Mouse (Mus musculus): ENCODE data around the gene Zfp12.

The Zfp12 gene

DNA sequence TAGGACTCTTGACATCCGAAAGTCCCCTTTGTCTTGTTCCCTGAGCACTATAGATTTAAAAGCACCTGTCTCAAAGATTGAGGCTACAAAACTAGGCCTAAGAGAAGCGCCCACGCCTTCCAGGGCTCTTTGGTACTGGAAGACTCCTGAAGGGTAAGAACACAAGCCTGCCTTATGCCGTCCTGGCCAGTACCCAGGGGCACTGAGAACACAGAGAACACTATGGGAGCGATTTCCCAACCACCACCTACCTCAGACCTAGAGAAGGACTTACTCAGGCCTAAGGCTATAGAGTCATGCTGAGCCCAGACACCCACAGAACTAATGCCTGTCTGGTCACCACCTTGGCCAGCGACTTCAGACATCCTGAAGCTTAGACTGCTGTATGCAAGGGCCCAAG, 31.8 kb downstream of the Zfp12 start:
- DNase-seq, result no peak

DNA sequence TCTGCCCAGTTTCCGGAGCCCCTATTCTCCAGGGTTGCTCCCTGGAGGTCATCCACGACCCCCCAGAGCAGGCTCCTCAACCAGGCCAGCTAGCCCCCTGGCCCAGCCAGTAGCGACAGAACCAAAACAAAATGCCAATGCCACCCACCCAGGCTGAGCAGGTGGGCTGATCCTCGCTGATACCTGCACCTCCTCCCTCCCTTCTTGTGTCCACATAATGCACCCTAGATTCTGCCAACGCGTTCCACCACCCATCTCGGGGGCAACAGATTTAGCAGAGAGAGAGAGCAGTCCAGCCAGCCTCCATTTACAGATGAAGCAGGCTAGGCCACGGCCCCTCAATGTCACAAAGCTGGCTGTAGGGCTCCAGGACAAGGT, 34.0 kb downstream of the Zfp12 start:
- DNase-seq, result no peak

DNA sequence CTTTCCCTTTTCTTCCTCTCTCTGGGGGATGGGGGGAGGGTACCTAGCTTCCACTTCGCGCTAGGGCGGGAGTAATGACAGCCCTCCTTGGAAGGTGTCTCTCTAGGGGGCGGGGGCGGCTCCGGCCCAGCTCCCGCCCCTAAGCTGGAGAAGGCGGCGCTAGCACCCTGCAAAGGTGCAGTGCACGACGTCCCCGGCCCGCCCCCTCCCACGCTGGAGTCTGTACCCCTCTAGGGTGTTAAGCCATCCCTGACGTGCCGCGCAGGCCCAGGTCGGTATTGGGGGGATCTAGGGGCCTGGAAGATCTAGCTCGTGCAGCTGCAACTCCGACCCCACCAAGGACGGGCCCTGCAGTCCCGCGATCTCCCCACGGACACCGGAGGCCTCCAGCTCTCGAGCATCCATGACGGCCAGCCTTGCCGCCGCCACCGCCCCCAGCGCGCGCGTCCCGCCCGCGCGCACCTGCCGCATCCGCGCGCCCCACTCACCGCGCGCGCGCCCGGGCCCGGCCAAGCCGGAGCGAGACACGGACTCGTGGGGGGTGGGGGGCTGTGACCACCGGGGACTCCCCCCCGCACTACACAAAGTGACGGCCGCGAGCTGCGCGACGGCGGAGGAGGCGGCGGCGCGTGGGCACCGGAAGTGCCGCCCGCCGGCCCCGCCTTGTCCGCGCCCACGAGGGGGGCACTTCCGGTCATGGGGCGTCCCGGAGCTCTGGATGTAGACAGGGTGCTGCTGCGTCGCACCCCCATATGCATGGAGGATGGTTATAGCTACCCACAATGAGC, 34.6 kb downstream of the Zfp12 start, which contains the start of gene Zfp316:
Zfp316 (minus strand) TSS at position 660 of the 788 bp plus-strand sequence.
- DNase-seq, result peak; percentile 86

DNA sequence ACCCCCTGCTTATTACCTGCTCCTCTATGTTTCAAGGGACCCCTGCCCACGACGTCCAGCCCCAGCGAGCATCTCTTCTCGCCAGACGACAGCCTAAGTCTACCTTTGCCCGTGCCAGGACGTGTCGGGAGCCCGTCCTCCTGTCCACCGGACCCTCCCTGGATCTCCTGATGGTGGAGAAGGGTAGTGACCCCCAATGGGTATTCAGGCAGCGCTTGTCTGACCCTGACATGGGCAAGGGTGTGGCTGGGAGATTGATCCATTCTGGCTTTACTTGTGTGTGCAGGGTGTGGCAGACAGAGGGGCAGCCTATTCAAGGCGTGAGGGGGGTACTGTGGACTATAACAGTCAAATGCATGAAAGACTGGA, 35.2 kb downstream of the Zfp12 start:
- no peak for DNase-seq

DNA sequence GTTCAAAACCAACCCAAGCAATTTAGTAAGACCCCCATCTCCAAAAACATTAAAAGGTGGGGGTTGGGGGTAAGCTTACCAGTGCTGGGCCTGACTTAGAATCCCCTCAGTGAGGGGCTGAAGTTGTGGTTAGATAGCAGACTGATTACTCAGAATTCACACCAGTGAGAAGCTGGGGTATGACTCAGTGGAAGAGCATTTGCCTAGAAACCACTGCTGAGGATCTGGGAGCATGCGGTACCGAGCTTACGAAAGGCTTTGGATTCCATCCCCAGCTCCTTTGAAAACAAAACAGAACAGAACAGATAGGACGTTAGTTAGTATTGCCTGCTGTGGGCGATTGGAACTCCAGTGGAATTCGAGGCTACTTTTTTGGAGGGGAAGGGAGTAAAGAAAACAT, 36.7 kb downstream of the Zfp12 start:
- DNase-seq, result no peak

DNA sequence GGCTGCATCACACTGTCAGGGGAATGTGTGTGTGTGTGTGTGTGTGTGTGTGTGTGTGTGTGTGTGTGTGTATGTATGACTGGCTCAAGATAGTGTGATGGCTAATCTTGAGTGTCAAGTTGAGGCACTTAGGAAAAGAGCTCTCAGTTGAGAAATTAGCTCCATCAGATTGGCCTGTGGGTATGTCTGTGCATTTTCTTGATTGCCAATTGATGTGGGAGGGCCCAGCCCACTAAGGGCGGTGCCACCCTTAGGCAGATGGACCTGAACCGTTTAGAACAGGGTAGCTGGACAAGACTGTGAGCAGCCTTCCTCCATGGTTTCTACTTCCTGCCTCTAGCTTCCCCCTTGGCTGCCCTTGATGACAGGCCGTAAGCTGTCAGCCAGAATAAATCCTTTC, 37.1 kb downstream of the Zfp12 start:
- DNase-seq, result no peak

DNA sequence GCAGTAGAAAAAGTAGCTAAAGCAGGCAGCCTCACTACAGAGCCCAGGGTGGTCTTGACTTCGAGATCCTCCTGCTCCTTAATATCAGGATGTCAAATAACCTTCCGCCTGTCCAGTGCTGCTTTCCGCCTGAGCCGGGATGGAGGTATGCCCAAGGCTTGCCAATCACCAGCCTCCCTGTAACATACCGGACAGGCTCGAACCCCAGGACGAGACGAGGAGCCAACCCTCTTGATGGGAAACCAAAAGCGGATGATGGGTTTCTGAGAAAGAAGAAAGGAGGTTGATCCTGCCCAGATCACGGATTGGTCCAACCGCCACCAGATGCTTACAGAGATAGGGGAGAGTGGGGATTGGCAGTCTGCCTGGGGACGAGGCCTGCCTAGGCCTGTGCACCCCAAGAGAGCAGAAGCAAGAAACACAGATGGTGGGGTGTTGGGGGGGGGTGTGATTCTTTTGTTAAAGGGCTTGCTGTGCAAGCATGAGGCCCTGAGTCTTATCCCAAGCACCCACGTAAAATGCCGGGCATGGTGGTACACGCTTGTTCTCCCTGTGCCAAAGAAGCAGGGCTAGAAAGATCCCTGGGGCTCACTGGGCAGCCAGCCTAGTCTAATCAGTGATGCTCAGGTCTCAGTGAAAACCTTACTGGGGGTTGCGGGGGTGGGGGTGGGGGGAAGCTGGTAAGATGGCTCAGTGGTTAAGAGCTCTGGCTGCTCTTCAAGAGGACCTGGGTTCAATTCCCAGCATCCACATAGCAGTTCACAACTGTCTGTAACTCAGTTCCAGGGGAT, 37.8 kb downstream of the Zfp12 start:
- no peak for DNase-seq

DNA sequence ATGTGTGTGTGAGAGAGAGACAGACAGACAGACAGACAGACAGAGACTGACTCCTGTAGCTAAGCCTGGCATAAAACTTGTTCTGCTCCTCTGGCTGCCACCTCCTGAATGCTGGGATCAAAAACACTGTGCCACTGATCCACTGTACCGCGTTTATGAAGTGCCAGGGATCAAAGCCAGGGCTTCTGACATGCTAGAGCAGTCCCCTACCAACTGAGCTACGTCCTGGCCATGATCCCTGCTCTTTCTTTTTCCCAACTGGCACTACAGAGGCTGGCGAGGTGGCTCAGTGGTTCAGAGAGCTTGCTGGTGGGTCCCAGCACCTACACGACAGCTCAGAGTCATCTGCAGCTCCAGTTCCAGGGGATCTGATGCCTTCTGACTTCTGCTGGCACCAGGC, 40.8 kb downstream of the Zfp12 start:
- DNase-seq, result no peak

DNA sequence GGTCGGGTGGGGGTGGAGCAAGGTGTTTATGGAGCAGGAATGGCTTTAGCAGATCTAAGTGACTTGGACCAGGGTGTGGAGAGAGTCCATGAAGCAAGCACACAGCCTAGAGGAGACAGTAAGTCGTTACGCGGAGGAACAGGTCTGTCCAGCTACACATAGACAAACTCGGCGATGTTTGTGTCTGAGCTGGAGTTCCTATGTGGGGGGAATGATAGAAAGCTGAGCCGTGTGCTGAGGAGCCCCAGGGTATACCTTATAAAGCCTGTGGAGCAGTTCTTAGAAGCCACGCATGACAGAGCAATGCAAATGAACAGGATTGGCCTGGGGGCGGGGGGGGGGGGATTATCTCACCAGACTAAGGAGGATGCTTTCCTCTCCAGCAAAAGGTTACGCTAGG, 44.3 kb downstream of the Zfp12 start:
- DNase-seq, result no peak

DNA sequence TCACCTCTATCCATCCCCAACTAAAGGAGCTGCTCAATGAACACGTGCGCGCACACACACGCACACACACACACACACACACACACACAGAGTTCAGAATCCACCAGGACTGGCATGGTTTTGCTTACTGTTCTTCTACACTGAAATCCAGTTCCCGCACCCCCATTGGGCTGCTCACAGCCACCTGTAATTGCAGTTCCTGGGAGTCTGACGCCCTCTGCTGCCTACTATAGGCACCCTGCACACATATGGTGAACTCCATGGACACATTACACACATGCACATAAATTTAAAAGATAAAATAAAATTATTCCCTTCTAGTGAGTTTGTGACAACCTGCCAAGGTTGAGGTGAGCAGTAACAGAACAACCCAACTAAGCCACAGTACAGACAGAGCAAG, 49.8 kb downstream of the Zfp12 start:
- peak; percentile 21 for DNase-seq

DNA sequence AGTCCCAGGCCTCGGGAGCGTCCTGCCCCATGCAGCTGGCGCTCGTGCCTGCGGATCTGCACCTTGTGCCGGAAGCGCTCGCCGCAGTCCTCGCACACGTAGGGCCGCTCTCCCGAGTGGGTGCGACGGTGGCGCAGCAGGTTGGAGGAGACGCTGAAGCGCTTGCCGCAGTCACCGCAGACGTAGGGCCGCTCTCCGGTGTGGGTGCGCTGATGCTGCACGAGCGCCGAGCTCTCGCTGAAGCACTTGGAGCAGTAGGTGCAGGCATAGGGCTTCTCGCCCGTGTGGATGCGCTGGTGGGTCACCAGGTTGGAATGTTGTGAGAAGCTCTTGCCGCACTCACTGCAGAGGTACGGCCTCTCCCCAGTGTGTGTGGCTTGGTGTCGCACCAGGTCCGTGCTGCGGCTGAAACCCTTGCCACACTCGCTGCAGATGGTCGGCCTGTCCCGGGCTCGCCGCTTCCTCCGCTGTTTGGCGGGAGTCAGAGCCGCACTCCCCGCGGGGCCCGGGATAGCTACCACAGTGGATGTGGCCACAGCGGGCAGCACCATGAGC, 52.9 kb downstream of the Zfp12 start:
- DNase-seq, result peak; percentile 41

DNA sequence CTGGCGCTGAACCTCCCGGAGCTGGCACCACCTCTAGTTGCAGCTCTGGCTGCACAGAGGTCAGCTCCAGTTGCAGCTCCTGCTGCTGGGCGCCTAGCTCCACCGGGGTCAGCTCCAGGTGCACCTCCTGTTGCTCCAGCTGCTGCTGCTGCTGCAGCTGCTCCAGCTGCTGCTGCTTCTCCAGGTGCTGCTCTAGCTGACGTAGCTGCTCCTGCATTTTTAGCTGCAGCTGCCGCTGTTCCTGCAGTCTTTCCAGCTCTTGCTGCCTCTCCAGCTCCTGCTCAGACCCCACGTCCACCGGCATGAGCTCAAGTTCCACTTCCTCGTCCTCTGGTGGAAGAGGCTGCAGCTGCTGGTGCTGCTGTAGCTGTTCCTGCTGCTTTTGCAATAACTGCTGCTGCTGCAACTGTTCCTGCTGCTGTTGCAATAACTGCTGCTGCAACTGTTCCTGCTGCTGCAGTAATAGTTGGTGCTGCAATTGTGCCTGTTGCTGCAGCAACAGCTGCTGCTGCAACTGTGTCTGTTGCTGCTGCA, 53.5 kb downstream of the Zfp12 start:
- DNase-seq, result peak; percentile 21

DNA sequence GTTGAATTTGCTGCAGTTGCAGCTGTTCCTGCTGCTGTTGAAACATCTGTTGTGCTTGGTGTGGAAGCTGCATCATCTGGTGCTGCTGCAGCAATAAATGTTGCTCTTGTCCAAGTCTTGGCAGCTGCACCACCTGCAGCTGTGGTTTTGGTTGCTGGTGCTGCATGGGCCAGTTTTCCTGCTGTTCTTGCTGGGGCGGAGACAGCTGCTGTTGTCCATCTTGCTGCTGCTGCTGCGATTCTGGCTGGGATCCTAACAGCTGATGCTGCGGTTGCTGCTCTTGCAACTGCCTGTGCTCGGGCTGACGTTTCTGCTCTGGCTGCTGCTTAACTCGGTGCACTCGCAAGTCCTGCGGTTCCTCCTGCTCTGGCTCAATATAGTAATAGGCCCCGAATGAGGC, 54.3 kb downstream of the Zfp12 start:
- no peak for DNase-seq

DNA sequence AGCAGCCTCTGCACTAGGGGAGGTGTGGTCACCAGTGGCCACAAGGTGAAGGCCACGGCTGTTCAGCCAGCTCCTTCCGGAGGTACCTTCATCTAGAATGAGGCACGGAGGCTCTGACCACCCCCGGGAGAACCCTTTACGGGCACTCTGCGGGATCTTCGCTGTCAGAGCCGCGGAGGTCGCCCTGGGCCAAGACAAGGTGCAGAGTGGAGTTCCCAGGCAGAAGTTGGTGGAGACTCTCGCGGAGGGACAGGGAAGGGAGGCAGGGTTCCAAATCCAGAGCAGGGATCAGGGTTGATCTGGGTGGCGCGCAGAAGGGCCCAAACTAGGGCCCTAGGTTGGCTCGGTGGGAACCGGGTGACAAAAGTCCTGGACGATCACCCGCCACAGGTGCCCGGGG, 57.9 kb downstream of the Zfp12 start:
- peak; percentile 8 for DNase-seq

DNA sequence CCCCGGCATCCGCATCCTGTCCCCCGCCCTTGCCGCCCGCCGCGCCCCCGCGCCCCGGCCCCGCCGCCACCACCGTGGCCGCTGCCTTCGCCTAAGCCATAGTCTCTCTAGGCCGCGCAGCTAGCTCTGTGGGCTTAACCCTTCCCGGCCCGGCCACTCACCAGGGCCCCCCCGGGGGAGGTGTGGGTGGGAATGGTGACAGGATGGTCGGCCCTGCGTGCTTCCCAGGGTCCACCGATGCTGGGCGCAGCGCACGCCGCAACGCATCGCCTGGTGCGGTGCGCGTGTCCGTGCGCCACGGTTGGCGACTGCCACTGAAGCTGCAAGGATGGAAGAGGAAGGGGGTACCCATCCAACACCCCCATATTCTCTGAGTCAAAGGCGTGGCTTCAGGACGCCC, 58.4 kb downstream of the Zfp12 start, which contains the start of gene Zfp853:
Zfp853 (minus strand) TSS at position 220 of the 400 bp plus-strand sequence.
- peak; percentile 25 for DNase-seq

DNA sequence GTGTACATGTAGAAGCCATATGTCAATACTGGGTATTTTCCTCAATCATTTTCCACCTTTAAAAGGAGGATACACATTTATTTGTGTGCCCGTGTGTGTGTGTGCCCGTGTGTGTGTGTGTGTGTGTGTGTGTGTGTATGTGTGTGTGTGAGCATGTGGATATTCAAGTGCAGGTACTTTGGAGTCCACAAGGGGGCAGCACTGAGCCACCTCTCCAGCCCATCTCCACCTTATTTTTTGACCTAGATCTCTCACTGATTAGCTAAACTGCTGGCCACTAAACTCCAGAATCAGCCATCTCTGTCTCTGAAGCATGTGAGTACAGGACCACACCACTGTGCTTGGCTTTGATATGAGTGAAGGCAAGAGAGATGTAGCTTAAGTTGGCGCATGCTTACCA, 59.9 kb downstream of the Zfp12 start:
- DNase-seq, result no peak

DNA sequence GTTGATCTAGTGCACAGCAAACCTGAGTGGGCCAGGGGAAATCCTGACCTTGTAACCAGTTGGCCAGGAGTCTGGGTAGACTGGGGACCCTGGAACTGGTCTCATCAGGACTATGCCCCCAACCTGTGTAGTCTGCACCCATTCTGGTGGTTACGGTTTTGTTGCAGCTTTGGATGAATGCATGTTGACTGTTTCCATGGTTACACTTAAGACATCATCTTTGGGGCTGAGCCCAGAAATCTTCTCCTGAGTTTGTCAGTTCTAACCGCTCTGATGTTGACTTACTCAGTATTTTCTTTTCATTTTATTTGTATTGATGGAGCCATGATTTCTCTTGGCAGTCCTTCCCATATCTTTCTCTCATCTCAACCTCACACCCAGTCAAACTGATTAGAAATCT, 60.4 kb downstream of the Zfp12 start:
- DNase-seq, result no peak

DNA sequence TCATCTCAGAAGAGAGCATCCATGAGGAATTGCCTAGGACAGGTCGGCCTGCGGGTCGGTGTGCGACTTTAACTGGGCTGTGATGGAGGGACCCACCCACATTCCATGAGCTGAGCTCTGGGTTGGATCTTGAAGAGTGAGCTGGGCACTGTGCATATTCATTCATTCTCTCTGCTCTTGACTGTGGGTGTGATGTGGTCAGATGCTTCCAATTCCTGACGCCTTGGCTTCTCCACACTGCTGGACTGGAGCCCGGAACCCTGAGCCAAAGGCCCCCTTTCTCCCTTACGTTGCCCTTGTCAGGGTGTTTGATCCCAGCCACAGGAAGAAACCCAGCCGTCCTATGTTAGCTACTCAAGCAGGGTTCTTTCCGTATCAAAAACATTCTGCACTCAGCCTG, 63.0 kb downstream of the Zfp12 start:
- DNase-seq, result no peak

DNA sequence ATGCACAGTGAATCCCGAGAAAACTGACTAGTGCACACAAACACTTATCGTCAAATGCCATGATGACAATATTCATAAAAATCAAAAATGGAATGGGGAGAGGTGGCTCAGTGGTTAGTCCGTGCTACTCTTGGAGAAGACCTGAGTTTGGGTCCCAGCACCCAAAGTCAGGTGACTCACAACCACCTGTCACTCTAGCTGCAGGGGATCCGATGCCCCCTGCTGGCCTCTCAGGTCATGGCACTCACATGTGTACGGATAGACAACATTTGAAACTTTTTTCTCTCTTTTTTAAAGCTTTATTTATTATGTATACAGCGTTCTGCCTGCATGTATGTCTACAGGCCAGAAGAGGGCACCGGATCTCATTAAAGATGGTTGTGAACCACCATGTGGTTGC, 63.4 kb downstream of the Zfp12 start:
- DNase-seq, result no peak

All from embryo, embryonic 11 days (tissue).